Mouse (Mus musculus): Measurements from ENCODE around the gene Dhh. TPM values are rescaled to one million over a fixed set of nuclear protein-coding genes. Genes with fewer than 3 reads are reported as not detected.
A peak's percentile ranks its signal among the peaks of the same experiment; 100 is the strongest.

Gene Dhh
- total RNA-seq, 2 experiments from 2014 or later = 1.7 to 1.9 TPM

- intact Hi-C loops (cut with DNase I) = loop anchor here (2.0 kb wide), 1 partner anchor 18 kb away; the partner anchor contains the start of gene Tuba1b
- DNase-seq = no peak
Measured at GRCm38 (mm10) chr15:98917091-98917490, 18.8 kb upstream of the Dhh start.

- no peak for DNase-seq
- intact Hi-C loops (cut with DNase I) = loop anchor here (2.0 kb wide), 1 partner anchor 19 kb away; the partner anchor contains the start of gene Tuba1b
Measured at GRCm38 (mm10) chr15:98916016-98916415, 17.7 kb upstream of the Dhh start.

GRCm38 (mm10) chr15:98914903-98915302, 16.6 kb upstream of the Dhh start:
- intact Hi-C loops (cut with DNase I) = no loop called here
- DNase-seq = no peak

GRCm38 (mm10) chr15:98904692-98905091, 6.4 kb upstream of the Dhh start:
- peak in 1 of 2 experiments; percentile 37 for DNase-seq
- intact Hi-C loops (cut with DNase I) = no loop called here

- no peak for DNase-seq
- intact Hi-C loops (cut with DNase I) = no loop called here
Measured at GRCm38 (mm10) chr15:98902600-98902999, 4.3 kb upstream of the Dhh start.

GRCm38 (mm10) chr15:98901530-98901929, 3.2 kb upstream of the Dhh start:
- no peak for DNase-seq
- intact Hi-C loops (cut with DNase I) = no loop called here

- intact Hi-C loops (cut with DNase I) = no loop called here
- DNase-seq = peak; percentile 30 to 38
Measured at GRCm38 (mm10) chr15:98897495-98897894, 845 bp downstream of the Dhh start.

- intact Hi-C loops (cut with DNase I) = no loop called here
- peak; percentile 38 to 45 for DNase-seq
Measured at GRCm38 (mm10) chr15:98895635-98896589, 2.4 kb downstream of the Dhh start.

- no peak for DNase-seq
- intact Hi-C loops (cut with DNase I) = no loop called here
Measured at GRCm38 (mm10) chr15:98894746-98895634, 3.4 kb downstream of the Dhh start.

- intact Hi-C loops (cut with DNase I) = no loop called here
- DNase-seq = peak; percentile 47 to 51
Measured at GRCm38 (mm10) chr15:98893940-98894745, 4.2 kb downstream of the Dhh start, which contains the start of gene Rhebl1. Gene Rhebl1 (minus strand): TSS chr15:98894540.

- DNase-seq = no peak
- intact Hi-C loops (cut with DNase I) = no loop called here
Measured at GRCm38 (mm10) chr15:98893036-98893435, 5.3 kb downstream of the Dhh start.

GRCm38 (mm10) chr15:98891907-98892606, 6.3 kb downstream of the Dhh start:
- peak; percentile 55 to 57 for DNase-seq

GRCm38 (mm10) chr15:98891198-98891742, 7.1 kb downstream of the Dhh start:
- intact Hi-C loops (cut with DNase I) = no loop called here
- no peak for DNase-seq

More at GRCm38 (mm10) chr15:98891907-98892606, 6.3 kb downstream of the Dhh start:
- intact Hi-C loops (cut with DNase I) = loop anchor here (1.0 kb wide), 2 partner anchors 36 to 102 kb away; no protein-coding TSS in a partner anchor

- intact Hi-C loops (cut with DNase I) = no loop called here
- no peak for DNase-seq
Measured at GRCm38 (mm10) chr15:98887526-98887925, 10.8 kb downstream of the Dhh start.

- intact Hi-C loops (cut with DNase I) = no loop called here
- DNase-seq = no peak
Measured at GRCm38 (mm10) chr15:98886667-98887387, 11.5 kb downstream of the Dhh start.

- DNase-seq = no peak
- intact Hi-C loops (cut with DNase I) = no loop called here
Measured at GRCm38 (mm10) chr15:98884106-98884505, 14.2 kb downstream of the Dhh start.

- intact Hi-C loops (cut with DNase I) = no loop called here
- no peak for DNase-seq
Measured at GRCm38 (mm10) chr15:98883661-98884060, 14.7 kb downstream of the Dhh start.

GRCm38 (mm10) chr15:98881656-98882008, 16.7 kb downstream of the Dhh start:
- DNase-seq = no peak
- intact Hi-C loops (cut with DNase I) = no loop called here

Measured in heart, postnatal 36 days (tissue).